Mouse (Mus musculus): ENCODE data around the gene Ptpn11.

- no peak for TF ChIP-seq CTCF (IDR thresholded peaks at IDR 0.05; ENCODE audit: borderline replicate concordance, insufficient read depth, low read length)
- no peak for TF ChIP-seq POLR2A (IDR thresholded peaks at IDR 0.05; ENCODE audit: low read depth, low read length)
These were observed 48.6 kb upstream of the Ptpn11 start for GRCm38 (mm10) chr5:121239846-121240245.

Measured in embryonic fibroblast, embryonic 13.5 days (primary cell).